Mouse (Mus musculus) liver, adult (tissue): ENCODE data around the gene Olfr531.

Source experiments
- GATA4 ChIP-seq: IDR thresholded peaks from 2 replicates; pipeline ENCODE4 v1.6.1; 2014; ENCODE audit warnings: mild to moderate bottlenecking, low read length; ENCODE audit not compliant: insufficient replicate concordance

Olfr531 gene

DNA sequence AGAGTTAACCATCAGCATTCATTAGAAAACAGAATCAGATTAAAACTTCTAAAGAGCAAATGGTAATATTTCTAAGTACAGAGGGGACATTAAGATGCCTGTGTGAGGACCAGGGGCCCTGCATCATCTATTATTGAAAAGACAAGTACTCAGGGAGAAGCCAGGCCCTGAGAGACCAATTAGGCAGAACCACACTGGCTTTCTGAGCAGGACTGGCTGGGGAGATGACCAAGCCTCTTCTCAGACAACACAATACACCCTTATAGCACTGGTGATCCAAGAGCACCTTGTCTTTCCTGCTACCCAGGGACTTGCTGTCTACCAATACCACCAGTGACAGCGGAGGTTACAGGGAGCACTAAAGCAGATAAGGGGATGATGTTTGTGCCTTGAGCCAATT is at the start of gene Olfr531:
Olfr531 (minus strand) TSS at position 101 of the 400 bp plus-strand sequence.
- no peak for TF ChIP-seq GATA4

- no peak for TF ChIP-seq GATA4
Observed at GRCm38 (mm10) chr7:140443141-140443540, 40.4 kb upstream of the Olfr531 start.

GRCm38 (mm10) chr7:140421539-140421938 is 18.8 kb upstream of the Olfr531 start, which contains the start of gene Olfr532:
TSS of gene Olfr532 (minus strand) at chr7:140421639.
- no peak for TF ChIP-seq GATA4

DNA sequence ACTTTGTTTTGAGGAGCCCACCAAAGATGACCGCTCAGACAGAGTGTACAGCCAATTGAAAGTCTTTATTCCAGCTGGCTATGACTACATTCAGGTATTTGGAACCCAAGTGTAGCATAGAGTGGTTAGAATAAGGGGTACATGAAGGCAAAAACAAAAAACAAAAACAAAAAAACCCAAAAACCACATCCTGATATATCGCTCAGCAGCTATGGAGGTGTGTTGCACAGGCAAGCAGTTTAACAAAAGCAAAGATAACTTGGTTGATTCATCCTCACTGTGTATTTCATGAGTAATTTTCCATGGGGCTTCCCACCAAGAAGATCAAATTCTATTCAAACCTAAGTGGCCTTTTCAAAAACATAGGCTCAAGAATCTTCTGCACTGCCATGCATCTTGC is 25.8 kb downstream of the Olfr531 start:
- TF ChIP-seq GATA4: no peak

DNA sequence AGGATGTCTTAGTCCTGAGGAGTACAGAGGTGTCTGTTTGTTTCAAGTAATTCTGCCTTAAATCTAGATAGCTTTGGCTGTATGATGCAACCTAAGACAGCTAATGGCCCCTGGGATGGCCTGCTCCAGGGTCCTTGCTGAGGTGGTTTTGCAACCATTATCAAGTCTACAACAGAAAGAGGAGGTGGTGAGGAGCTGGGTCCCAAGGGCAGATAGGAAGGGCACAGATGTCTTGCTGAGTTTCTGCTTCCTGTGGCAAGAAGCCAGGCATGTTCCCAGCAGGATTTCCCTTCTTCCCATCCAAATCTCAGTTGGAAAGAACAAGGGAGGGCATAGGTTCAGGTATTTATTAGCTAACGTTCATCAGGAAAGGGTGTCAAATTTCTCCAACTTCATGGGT is 26.5 kb downstream of the Olfr531 start, which contains the start of gene Olfr530:
Olfr530 (minus strand) TSS at position 101 of the 400 bp plus-strand sequence.
- no peak for TF ChIP-seq GATA4

GRCm38 (mm10) chr7:140374300-140374699 is 28.4 kb downstream of the Olfr531 start:
- no peak for TF ChIP-seq GATA4

DNA sequence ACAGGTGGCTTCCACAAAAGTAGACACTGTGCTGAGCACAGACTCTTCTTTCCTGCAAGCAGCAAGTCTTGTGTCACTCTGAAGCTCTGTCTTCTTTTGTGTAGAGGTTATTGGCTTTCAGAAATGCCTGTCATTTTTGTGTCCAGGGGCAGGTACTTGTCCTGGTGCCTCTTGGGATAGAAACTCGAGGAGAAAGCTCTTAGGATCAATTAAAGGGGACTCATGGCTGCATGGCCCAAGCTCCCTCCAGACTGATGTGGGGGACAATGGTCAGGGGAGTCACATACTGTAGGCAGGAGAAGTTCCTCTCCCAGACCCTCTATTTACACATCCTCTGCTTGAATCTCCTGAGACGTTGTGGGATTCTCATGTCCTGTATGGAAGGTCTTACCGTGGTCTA is 41.1 kb downstream of the Olfr531 start, which contains the start of gene Olfr60:
Olfr60 (minus strand) TSS at position 101 of the 400 bp plus-strand sequence.
- TF ChIP-seq GATA4: no peak
